Mouse (Mus musculus): ENCODE measurements around the gene Vstm5. TPM values are rescaled to one million over a fixed set of nuclear protein-coding genes. Genes with fewer than 3 reads are reported as not detected.
A peak's percentile ranks its signal among the peaks of the same experiment; 100 is the strongest.

Gene Vstm5
- polyA plus RNA-seq, 1 experiment = 12.7 TPM

DNA sequence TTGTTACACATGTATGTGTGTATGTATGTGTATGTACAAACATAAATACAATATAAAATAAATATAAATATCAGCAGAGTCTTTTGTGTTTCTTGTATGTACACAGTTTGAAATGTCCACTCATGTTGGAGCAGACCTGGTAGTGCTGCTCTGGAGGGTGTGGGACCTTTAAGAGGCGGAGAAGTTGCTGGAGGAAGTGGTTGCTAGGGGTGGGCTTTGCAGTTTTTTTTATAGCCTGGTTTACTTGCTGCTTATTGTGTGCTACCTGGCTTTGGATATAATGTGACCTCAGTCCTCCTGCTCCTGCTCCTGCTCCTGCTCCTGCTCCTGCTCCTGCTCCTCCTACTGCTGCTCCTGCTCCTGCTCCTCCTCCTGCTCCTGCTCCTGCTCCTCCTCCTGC is 5.2 kb upstream of the Vstm5 start:
- H3K4me1 ChIP-seq (ENCODE audit: control insufficient read depth, insufficient read depth, low read length) = no peaks in the 10 kb centered on the region
- no peak overlapping the region for H3K27ac ChIP-seq (ENCODE audit: insufficient read depth, low read length)
- H3K4me3 ChIP-seq (replicated peaks; ENCODE audit: insufficient read depth, low read depth, low read length) = no peak overlapping the region
- 97% methylated on average over 1 of the region's 1 CpGs for WGBS
- no peaks in the 10 kb centered on the region for H3K27me3 ChIP-seq (ENCODE audit: control insufficient read depth, insufficient read depth, low read length)
- no peak for TF ChIP-seq POLR2A (IDR thresholded peaks at IDR 0.05; ENCODE audit: borderline replicate concordance, insufficient read depth, low read length)
- TF ChIP-seq CTCF (IDR thresholded peaks at IDR 0.05; ENCODE audit: borderline replicate concordance, insufficient read depth, low read depth, low read length) = no peak
- DNase-seq = no peak

DNA sequence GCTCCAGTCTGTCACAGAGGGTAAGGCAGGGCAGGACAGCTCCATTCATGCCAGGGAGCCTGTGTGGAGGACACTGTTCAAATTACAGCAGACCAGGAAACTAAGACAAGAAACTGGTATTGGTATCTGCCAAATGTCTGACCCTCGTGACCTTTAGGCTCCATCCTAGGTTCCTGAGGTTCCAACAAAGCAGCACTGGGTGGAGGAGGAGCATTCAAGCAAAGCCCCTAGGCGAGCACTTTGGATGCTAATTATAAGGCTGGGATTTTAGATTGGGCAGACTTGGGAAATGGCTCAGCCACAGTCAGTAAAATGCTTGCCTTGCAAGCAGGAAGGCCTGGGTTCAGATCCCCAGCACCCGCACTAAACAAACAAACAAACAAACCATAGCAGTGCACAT is 2.9 kb upstream of the Vstm5 start:
- Histone ChIP-seq H3K4me1 (ENCODE audit: control insufficient read depth, insufficient read depth, low read length) (no peaks in the 10 kb centered on the region), H3K27ac (ENCODE audit: insufficient read depth, low read length) (no peak overlapping the region), H3K27me3 (ENCODE audit: control insufficient read depth, insufficient read depth, low read length) (no peaks in the 10 kb centered on the region), H3K4me3 (replicated peaks; ENCODE audit: insufficient read depth, low read depth, low read length) (no peak overlapping the region)
- 71% methylated on average over 3 of the region's 3 CpGs for WGBS
- DNase-seq = no peak
- TF ChIP-seq CTCF (IDR thresholded peaks at IDR 0.05; ENCODE audit: borderline replicate concordance, insufficient read depth, low read depth, low read length) (no peak), POLR2A (IDR thresholded peaks at IDR 0.05; ENCODE audit: borderline replicate concordance, insufficient read depth, low read length) (no peak)

DNA sequence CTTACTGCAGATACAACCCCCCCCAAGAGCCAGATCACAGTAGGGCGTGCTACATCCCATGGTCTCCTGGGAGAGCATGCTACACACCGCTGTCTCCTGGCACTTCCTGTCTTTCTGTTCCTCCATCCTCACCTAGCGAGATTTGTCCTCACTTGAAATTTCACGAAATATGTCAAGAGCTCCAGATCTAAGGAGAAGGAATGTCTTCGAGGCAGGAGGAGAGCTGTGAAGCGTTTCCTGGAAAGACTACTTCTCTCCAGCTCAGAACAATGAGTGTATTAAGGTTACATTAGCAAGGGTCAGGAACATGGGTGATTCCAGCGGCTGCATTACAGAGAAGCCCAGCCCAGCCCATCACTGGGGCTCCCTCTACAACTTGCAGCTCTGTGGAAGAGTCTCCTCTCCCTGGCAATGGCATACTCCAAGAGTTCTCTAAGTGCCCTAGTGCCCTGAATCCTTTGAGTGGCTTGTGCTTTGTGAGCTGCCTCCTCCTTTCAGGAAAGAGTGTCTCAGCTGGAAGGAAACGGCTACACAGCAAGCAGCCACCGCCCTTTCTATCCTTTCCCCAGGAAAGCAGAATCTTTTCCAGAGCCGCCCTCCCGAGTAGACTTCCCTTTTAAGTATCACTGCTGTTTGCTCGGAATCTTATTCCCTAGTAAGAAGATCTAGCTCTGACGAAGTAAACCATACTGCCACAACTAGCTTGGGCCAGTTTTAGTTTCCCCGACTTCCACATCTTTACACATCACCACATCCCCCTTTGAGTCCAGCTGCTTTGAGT is 1.1 kb upstream of the Vstm5 start:
- TF ChIP-seq POLR2A (IDR thresholded peaks at IDR 0.05; ENCODE audit: borderline replicate concordance, insufficient read depth, low read length) (no peak), CTCF (IDR thresholded peaks at IDR 0.05; ENCODE audit: borderline replicate concordance, insufficient read depth, low read depth, low read length) (no peak)
- WGBS = 58% methylated on average over 14 of the region's 14 CpGs
- no peaks in the 10 kb centered on the region for H3K4me1 ChIP-seq (ENCODE audit: control insufficient read depth, insufficient read depth, low read length)

DNA sequence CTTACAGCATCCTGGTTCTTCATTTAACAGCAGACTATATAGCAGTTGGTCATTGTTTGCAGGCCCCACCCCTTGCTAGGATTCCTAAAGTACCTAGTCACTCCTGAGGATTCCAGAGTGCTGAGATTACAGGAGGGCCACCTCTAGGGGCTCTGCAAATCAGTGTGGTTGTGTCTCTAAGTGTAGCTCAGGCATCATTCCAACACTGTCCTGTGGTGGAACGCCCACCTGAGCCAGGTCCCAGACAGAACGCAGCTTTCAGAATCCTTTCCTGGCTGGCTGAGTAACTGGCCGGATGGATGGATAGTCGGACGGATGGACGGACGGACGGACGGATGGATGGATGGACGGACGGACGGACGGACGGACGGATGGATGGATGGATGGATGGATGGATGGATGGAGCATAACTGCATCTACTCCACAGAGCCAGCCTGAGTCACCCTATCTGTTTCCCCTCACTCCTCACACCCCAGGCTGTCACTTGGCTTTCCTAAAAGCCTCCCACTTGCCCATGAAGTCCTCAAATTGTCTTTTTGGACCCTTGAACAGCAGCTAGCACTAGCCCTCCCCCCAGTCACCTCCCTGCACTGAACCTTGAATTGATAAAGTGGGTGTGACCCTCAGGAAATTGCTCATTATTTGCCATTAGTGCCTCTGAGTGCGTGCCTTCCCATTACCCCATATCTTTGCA is 401 bp upstream of the Vstm5 start:
- Histone ChIP-seq H3K4me1 (ENCODE audit: control insufficient read depth, insufficient read depth, low read length) (no peaks in the 10 kb centered on the region), H3K27ac (ENCODE audit: insufficient read depth, low read length) (no peak overlapping the region), H3K4me3 (replicated peaks; ENCODE audit: insufficient read depth, low read depth, low read length) (no peak overlapping the region), H3K27me3 (ENCODE audit: control insufficient read depth, insufficient read depth, low read length) (no peaks in the 10 kb centered on the region)
- TF ChIP-seq CTCF (IDR thresholded peaks at IDR 0.05; ENCODE audit: borderline replicate concordance, insufficient read depth, low read depth, low read length) (no peak), POLR2A (IDR thresholded peaks at IDR 0.05; ENCODE audit: borderline replicate concordance, insufficient read depth, low read length) (no peak)
- DNase-seq = no peak
- WGBS = 86% methylated on average over 16 of the region's 16 CpGs

More for the DNA sequence above, 1.1 kb upstream of the Vstm5 start:
- no peak for DNase-seq
- Histone ChIP-seq H3K27ac (ENCODE audit: insufficient read depth, low read length) (no peak overlapping the region), H3K4me3 (replicated peaks; ENCODE audit: insufficient read depth, low read depth, low read length) (no peak overlapping the region), H3K27me3 (ENCODE audit: control insufficient read depth, insufficient read depth, low read length) (no peaks in the 10 kb centered on the region)

DNA sequence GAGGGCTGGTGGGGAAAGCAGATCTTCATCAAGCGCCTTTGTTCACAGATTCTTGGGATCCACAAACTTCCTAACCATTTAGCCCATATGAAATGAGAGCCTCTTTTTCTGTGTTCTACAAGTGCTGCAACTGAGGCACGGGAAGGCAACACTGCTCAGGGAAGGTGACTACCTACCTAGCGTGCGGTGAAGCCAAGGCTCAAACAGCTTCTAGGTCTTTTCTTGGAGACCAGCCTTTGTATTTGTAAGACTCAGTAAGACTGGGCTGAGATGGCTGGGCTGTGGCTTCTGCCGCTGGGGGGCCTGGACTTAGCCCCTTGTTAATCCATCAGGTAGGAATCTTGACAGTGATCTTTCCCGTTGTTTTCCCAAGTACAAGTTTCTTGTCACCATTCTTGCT is 1.2 kb downstream of the Vstm5 start:
- DNase-seq = no peak
- Histone ChIP-seq H3K27ac (ENCODE audit: insufficient read depth, low read length) (no peak overlapping the region), H3K4me3 (replicated peaks; ENCODE audit: insufficient read depth, low read depth, low read length) (no peak overlapping the region), H3K4me1 (ENCODE audit: control insufficient read depth, insufficient read depth, low read length) (no peaks in the 10 kb centered on the region), H3K27me3 (ENCODE audit: control insufficient read depth, insufficient read depth, low read length) (no peaks in the 10 kb centered on the region)
- TF ChIP-seq POLR2A (IDR thresholded peaks at IDR 0.05; ENCODE audit: borderline replicate concordance, insufficient read depth, low read length) (no peak), CTCF (IDR thresholded peaks at IDR 0.05; ENCODE audit: borderline replicate concordance, insufficient read depth, low read depth, low read length) (no peak)
- 94% methylated on average over 6 of the region's 6 CpGs for WGBS

DNA sequence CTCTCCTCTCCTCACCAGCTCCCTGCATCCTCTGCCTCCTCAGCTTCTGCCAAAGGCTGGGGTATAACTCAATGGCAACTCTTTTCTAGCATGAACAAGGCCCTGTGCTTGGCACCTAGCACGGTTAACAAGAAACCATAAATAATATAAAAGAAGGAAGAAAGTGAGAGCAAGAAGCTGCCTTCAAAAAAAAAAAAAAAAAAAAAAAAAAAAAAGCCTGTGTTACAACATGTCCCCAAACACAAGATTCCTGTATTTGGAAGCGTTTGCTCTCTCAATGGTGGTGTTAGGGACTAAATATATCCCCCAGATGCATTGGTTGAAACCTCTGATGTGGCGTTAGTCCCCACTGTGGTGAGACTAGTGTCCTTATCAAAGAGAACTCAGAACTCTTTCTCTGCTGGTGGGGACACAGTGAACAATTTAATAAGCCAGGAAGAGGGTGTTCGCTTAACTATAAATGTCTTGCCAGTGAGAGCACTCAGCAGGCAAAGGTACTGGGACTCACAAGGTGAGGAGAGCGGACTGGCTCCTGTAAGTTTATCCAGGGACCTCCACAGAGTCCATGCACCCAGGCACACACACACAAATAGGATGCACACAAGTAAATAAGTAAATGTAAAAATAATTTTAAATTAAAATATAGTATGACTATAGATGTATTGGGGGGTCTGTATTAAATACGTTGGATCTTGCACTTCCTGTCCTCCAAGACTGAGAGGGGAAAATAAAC is 2.2 kb downstream of the Vstm5 start:
- Histone ChIP-seq H3K4me1 (ENCODE audit: control insufficient read depth, insufficient read depth, low read length) (no peaks in the 10 kb centered on the region), H3K4me3 (replicated peaks; ENCODE audit: insufficient read depth, low read depth, low read length) (no peak overlapping the region), H3K27me3 (ENCODE audit: control insufficient read depth, insufficient read depth, low read length) (no peaks in the 10 kb centered on the region), H3K27ac (ENCODE audit: insufficient read depth, low read length) (no peak overlapping the region)
- 72% methylated on average over 6 of the region's 6 CpGs for WGBS
- no peak for DNase-seq
- TF ChIP-seq POLR2A (IDR thresholded peaks at IDR 0.05; ENCODE audit: borderline replicate concordance, insufficient read depth, low read length) (no peak), CTCF (IDR thresholded peaks at IDR 0.05; ENCODE audit: borderline replicate concordance, insufficient read depth, low read depth, low read length) (no peak)

DNA sequence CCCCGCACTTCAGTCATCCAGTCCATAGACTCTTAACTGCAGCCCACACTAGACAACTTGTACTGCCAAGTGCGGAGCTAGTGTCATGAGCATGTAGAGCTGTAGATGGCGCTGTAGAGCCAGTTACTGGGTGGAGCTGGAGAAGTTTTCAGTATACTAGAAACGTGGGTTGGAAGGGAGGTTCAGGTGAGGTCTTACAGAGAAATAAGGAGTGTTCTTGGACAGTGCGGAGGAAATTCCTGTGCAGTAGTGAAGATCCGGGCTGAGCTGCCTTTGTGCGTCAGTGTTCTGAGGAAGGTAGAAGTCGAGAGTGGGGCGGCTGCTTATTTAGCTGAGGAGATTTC is 2.7 kb downstream of the Vstm5 start:
- Histone ChIP-seq H3K4me3 (replicated peaks; ENCODE audit: insufficient read depth, low read depth, low read length) (no peak overlapping the region), H3K4me1 (ENCODE audit: control insufficient read depth, insufficient read depth, low read length) (no peaks in the 10 kb centered on the region), H3K27ac (ENCODE audit: insufficient read depth, low read length) (no peak overlapping the region), H3K27me3 (ENCODE audit: control insufficient read depth, insufficient read depth, low read length) (no peaks in the 10 kb centered on the region)
- peak in 1 of 2 experiments; percentile 28 for DNase-seq
- WGBS = 53% methylated on average over 9 of the region's 9 CpGs
- no peak for TF ChIP-seq POLR2A (IDR thresholded peaks at IDR 0.05; ENCODE audit: borderline replicate concordance, insufficient read depth, low read length)
- peak; percentile 39; the same call in 1 of the 2 replicates for TF ChIP-seq CTCF (IDR thresholded peaks at IDR 0.05; ENCODE audit: borderline replicate concordance, insufficient read depth, low read depth, low read length)

Data from cerebellum, adult 2 months (tissue).